Comparison of ENCODE assay signal across 8 mouse cellular contexts in the genomic region with DNA sequence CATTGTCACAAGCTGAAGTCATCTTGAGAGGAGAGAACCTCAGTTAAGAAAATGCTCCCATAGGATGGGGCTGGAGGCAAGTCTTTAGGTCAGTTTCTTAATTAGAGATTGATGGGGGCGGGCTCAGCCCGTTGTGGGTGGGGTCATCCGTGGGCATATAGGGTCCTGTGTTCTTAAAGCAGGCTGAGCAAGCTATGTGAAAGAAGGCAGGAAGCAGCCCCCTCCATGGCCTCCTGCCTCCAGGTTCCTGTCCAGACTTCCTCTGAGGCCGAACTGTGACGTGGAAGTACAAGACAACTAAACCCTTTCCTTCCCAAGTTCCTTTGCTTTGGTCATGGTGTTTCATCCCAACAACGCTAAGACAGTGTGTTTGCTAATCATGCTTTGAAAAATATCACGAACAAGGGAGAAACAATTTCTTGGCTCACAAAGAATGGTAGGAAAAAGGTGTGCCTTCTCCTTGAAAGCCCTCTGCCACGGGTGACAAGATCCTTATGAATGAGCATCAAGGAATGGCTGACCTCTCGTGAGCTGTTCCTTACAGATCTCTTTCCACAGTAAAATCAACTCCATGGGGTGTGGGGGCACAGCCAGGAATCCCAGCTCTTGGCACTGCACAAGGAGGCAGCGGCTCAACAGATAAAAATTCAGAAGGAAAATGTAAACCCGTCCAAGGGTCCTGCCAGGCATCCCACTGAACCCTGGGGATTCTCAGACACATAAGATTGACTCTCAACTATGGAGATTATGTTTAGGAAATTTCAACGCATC. TPM values are rescaled to one million over a fixed set of nuclear protein-coding genes. Genes with fewer than 3 reads are reported as not detected.
DNase-seq lines count a peak whose midpoint lies in the region; ATAC-seq and TF ChIP-seq lines count a peak whose summit lies in the region.

No protein-coding gene starts in this region.

- peak overlapping the region; percentile 95 for H3K27ac ChIP-seq in lung, embryonic 14.5 days (ENCODE audit: low read depth)
- peak overlapping the region; percentile 17; the same call in 1 of the 2 replicates for H3K27ac ChIP-seq in hindbrain, embryonic 15.5 days (replicated peaks)

- WGBS in lung, embryonic 14.5 days = 9% methylated on average over 12 of the region's 12 CpGs
- 28% methylated on average over 12 of the region's 12 CpGs for WGBS in hindbrain, embryonic 15.5 days

- TF ChIP-seq CTCF in lung, embryonic 14.5 days (IDR thresholded peaks at IDR 0.05; ENCODE audit: low read depth) = no peak

- no peak; the same call in 1 of the 2 replicates for ATAC-seq in lung, embryonic 14.5 days (ENCODE audit: insufficient read depth)
- no peak for ATAC-seq in hindbrain, embryonic 15.5 days (ENCODE audit: low FRiP score, low read depth)

- peak; percentile 78 for DNase-seq in lung, embryonic 14.5 days
- no peak for DNase-seq in lung, adult 18-20 months
- DNase-seq in embryo, embryonic 9.5 days (ENCODE audit: extremely low spot score) = peak; percentile 39
- peak; percentile 6 for DNase-seq in lung, postnatal 36 days
- DNase-seq in yolk sac, embryonic 10.5 days (ENCODE audit: low spot score) = peak; percentile 66
- DNase-seq in frontal cortex, adult 2 months (ENCODE audit: extremely low spot score in 1 of 2, low spot score in 1 of 2) = no peak
- no peak for DNase-seq in layer of hippocampus, adult 9-10 months (ENCODE audit: low spot score)

- H3K9ac ChIP-seq in lung, embryonic 14.5 days = peak overlapping the region; percentile 99
- H3K9ac ChIP-seq in hindbrain, embryonic 15.5 days = no peak overlapping the region

- no peaks in the 10 kb centered on the region for H3K9me3 ChIP-seq in lung, embryonic 14.5 days (ENCODE audit: low read depth, low read length)
- no peaks in the 10 kb centered on the region for H3K9me3 ChIP-seq in hindbrain, embryonic 15.5 days

- H3K4me3 ChIP-seq in lung, embryonic 14.5 days (ENCODE audit: low read depth, low read length) = peak overlapping the region; percentile 95
- H3K4me3 ChIP-seq in hindbrain, embryonic 15.5 days = peak overlapping the region; percentile 53

- peaks cover 12% of the 10 kb centered on the region; the same call in 1 of the 2 replicates for H3K4me1 ChIP-seq in lung, embryonic 14.5 days (ENCODE audit: insufficient read depth)
- H3K4me1 ChIP-seq in hindbrain, embryonic 15.5 days (replicated peaks) = peaks cover 13% of the 10 kb centered on the region

- H3K36me3 ChIP-seq in lung, embryonic 14.5 days (ENCODE audit: insufficient read depth) = peaks cover 48% of the 10 kb centered on the region
- no peaks in the 10 kb centered on the region for H3K36me3 ChIP-seq in hindbrain, embryonic 15.5 days

- peak overlapping the region; percentile 88 for H3K4me2 ChIP-seq in lung, embryonic 14.5 days
- peak overlapping the region; percentile 97 for H3K4me2 ChIP-seq in hindbrain, embryonic 15.5 days

- no peaks in the 10 kb centered on the region for H3K27me3 ChIP-seq in lung, embryonic 14.5 days (ENCODE audit: insufficient read depth, low read length)
- H3K27me3 ChIP-seq in hindbrain, embryonic 15.5 days = no peaks in the 10 kb centered on the region

RNA-seq across cellular contexts. Expression of a gene that starts 1.5 kb away (rescaled TPM):
- 684 and 700 TPM in 2 replicates for polyA plus RNA-seq in lung, embryonic 14.5 days (2014; fragmentation: Nextera tagmentation; extraction: Ambion mirVana)
- 77.9 and 99.6 TPM in 2 replicates for polyA plus RNA-seq in hindbrain, embryonic 15.5 days (2015; fragmentation: Nextera tagmentation; extraction: Ambion mirVana)
- polyA plus RNA-seq in frontal cortex, adult 2 months (2012; rRNA removed) = 2.0 and 2.2 TPM in 2 replicates

RNA-seq across cellular contexts. Expression of a gene that starts 47.3 kb away (rescaled TPM):
- polyA plus RNA-seq in lung, embryonic 14.5 days (2014; fragmentation: Nextera tagmentation; extraction: Ambion mirVana) = 16.2 and 17.5 TPM in 2 replicates
- 76.6 and 86.4 TPM in 2 replicates for polyA plus RNA-seq in hindbrain, embryonic 15.5 days (2015; fragmentation: Nextera tagmentation; extraction: Ambion mirVana)
- polyA plus RNA-seq in frontal cortex, adult 2 months (2012; rRNA removed) = 159 and 173 TPM in 2 replicates

Comparison
In these comparisons a context has a peak if more than half of its experiments do, and no peak if none do; other contexts are left out.
1. DNase-seq: peak in lung, embryonic 14.5 days (single experiment), embryo, embryonic 9.5 days (single experiment), lung, postnatal 36 days (single experiment) and yolk sac, embryonic 10.5 days (single experiment); none in lung, adult 18-20 months (0 of 2), frontal cortex, adult 2 months (0 of 2) and layer of hippocampus, adult 9-10 months (single experiment).
2. RNA of a gene that starts 1.5 kb away (polyA plus RNA-seq): 684 to 700 TPM in lung, embryonic 14.5 days and 77.9 to 99.6 TPM in hindbrain, embryonic 15.5 days; 2.0 to 2.2 TPM in frontal cortex, adult 2 months; every median in the first group is over 10 times any median in the second.